Mouse (Mus musculus): ENCODE data around the gene Pik3cg.

DNA sequence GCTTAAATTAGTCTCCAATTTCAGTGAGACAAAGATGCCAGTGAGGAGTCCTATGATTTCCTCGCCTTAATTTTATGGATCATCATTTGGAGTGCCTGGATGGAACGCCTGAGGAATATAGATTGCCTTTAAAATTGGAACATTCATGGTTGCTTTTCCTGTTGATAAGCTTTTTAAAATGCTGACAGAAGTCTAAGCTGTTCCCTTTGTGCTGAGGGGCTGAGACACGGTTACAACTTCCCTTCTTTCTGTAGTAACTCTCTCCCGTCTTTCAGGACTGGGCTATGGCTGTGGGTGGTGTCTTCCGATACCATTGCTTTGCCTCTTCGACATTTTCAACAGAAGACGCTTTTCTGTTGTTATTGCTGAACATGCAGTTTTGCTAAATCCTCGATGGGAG, 84.4 kb downstream of the Pik3cg start:
- TF ChIP-seq CTCF (IDR thresholded peaks at IDR 0.05; ENCODE audit: control insufficient read depth, insufficient read depth, insufficient replicate concordance, low read depth, low read length) (no peak), POLR2A (IDR thresholded peaks at IDR 0.05; ENCODE audit: control insufficient read depth, low read depth, low read length) (no peak)

All from testis, adult 2 months (tissue).